Mouse (Mus musculus): ENCODE measurements around the gene Gm49369. TPM values are rescaled to one million over a fixed set of nuclear protein-coding genes. Genes with fewer than 3 reads are reported as not detected.
A peak's percentile ranks its signal among the peaks of the same experiment; 100 is the strongest.
"Not testable (repeated sequence)": the region's sequence is repeated elsewhere in the genome, so short reads cannot be mapped to it uniquely, and the experiment has no call there.

Gm49369 gene
- polyA plus RNA-seq, 1 experiment from 2014 or later: not detected

GRCm38 (mm10) chr7:142409603-142410002, 27.1 kb upstream of the Gm49369 start:
- DNase-seq (no peak), ATAC-seq (ENCODE audit: low read depth) (no peak)
- 73% methylated on average over 3 of the region's 3 CpGs for WGBS (ENCODE audit: insufficient replicate concordance)

GRCm38 (mm10) chr7:142408686-142409085, 26.2 kb upstream of the Gm49369 start:
- Histone ChIP-seq H3K9ac (no peak overlapping the region), H3K27ac (no peak overlapping the region), H3K27me3 (no peaks in the 10 kb centered on the region), H3K9me3 (replicated peaks) (no peaks in the 10 kb centered on the region), H3K4me3 (replicated peaks) (no peak overlapping the region), H3K36me3 (no peaks in the 10 kb centered on the region), H3K4me2 (no peak overlapping the region), H3K4me1 (replicated peaks) (peaks cover 24% of the 10 kb centered on the region)
- 83% methylated on average over 8 of the region's 8 CpGs for WGBS (ENCODE audit: insufficient replicate concordance)
- ATAC-seq (ENCODE audit: low read depth): no peak
- no peak for DNase-seq

More at GRCm38 (mm10) chr7:142409603-142410002, 27.1 kb upstream of the Gm49369 start:
- no peaks in the 10 kb centered on the region for H3K9me3 ChIP-seq (replicated peaks)
- H3K9ac ChIP-seq: no peak overlapping the region
- H3K27ac ChIP-seq: no peak overlapping the region
- peaks cover 24% of the 10 kb centered on the region for H3K4me1 ChIP-seq (replicated peaks)
- H3K4me2 ChIP-seq: no peak overlapping the region
- no peak overlapping the region for H3K4me3 ChIP-seq (replicated peaks)
- H3K36me3 ChIP-seq: no peaks in the 10 kb centered on the region
- H3K27me3 ChIP-seq: no peaks in the 10 kb centered on the region

- H3K36me3 ChIP-seq: no peaks in the 10 kb centered on the region
- no peak overlapping the region for H3K27ac ChIP-seq
- H3K4me1 ChIP-seq (replicated peaks): peaks cover 21% of the 10 kb centered on the region
- WGBS (ENCODE audit: insufficient replicate concordance): 50% methylated on average over 4 of the region's 4 CpGs
- no peaks in the 10 kb centered on the region for H3K9me3 ChIP-seq (replicated peaks)
- ATAC-seq (ENCODE audit: low read depth) (no peak), DNase-seq (no peak)
- H3K4me3 ChIP-seq (replicated peaks): no peak overlapping the region
- H3K27me3 ChIP-seq: no peaks in the 10 kb centered on the region
- H3K9ac ChIP-seq: no peak overlapping the region
- no peak overlapping the region for H3K4me2 ChIP-seq
Measured at GRCm38 (mm10) chr7:142407935-142408334, 25.5 kb upstream of the Gm49369 start.

- not testable (repeated sequence) for H3K9me3 ChIP-seq (replicated peaks); H3K4me2 ChIP-seq; H3K36me3 ChIP-seq; H3K27ac ChIP-seq; H3K9ac ChIP-seq; DNase-seq; ATAC-seq (ENCODE audit: low read depth); H3K27me3 ChIP-seq; H3K4me3 ChIP-seq (replicated peaks)
- peaks cover 19% of the 10 kb centered on the region for H3K4me1 ChIP-seq (replicated peaks)
- 81% methylated on average over 5 of the region's 5 CpGs for WGBS (ENCODE audit: insufficient replicate concordance)
Measured at GRCm38 (mm10) chr7:142405134-142405533, 22.7 kb upstream of the Gm49369 start.

GRCm38 (mm10) chr7:142403591-142403990, 21.1 kb upstream of the Gm49369 start:
- 30% methylated on average over 4 of the region's 4 CpGs for WGBS (ENCODE audit: insufficient replicate concordance)
- H3K9ac ChIP-seq: no peak overlapping the region
- H3K9me3 ChIP-seq (replicated peaks): no peaks in the 10 kb centered on the region
- no peaks in the 10 kb centered on the region for H3K27me3 ChIP-seq
- no peak overlapping the region for H3K4me3 ChIP-seq (replicated peaks)
- ATAC-seq (ENCODE audit: low read depth) (no peak), DNase-seq (no peak)
- no peaks in the 10 kb centered on the region for H3K36me3 ChIP-seq
- no peak overlapping the region for H3K27ac ChIP-seq
- H3K4me2 ChIP-seq: no peak overlapping the region
- H3K4me1 ChIP-seq (replicated peaks): peaks cover 29% of the 10 kb centered on the region

- Histone ChIP-seq H3K4me1 (replicated peaks) (peaks cover 56% of the 10 kb centered on the region), H3K9me3 (replicated peaks) (no peaks in the 10 kb centered on the region), H3K9ac (no peak overlapping the region), H3K36me3 (no peaks in the 10 kb centered on the region), H3K4me3 (replicated peaks) (no peak overlapping the region), H3K27ac (no peak overlapping the region; the same call in 1 of the 2 replicates), H3K27me3 (no peaks in the 10 kb centered on the region), H3K4me2 (no peak overlapping the region)
- ATAC-seq (ENCODE audit: low read depth): no peak
- WGBS (ENCODE audit: insufficient replicate concordance): 74% methylated on average over 7 of the region's 7 CpGs
- DNase-seq: no peak
Measured at GRCm38 (mm10) chr7:142400750-142401142, 18.3 kb upstream of the Gm49369 start.

GRCm38 (mm10) chr7:142400112-142400749, 17.8 kb upstream of the Gm49369 start:
- peaks cover 62% of the 10 kb centered on the region for H3K4me1 ChIP-seq (replicated peaks)
- no peak overlapping the region for H3K9ac ChIP-seq

GRCm38 (mm10) chr7:142399250-142399649, 16.8 kb upstream of the Gm49369 start:
- Histone ChIP-seq H3K9me3 (replicated peaks) (no peaks in the 10 kb centered on the region), H3K4me3 (replicated peaks) (no peak overlapping the region), H3K36me3 (no peaks in the 10 kb centered on the region), H3K9ac (no peak overlapping the region), H3K27ac (peak overlapping the region; percentile 90), H3K27me3 (no peaks in the 10 kb centered on the region), H3K4me2 (no peak overlapping the region), H3K4me1 (replicated peaks) (peaks cover 71% of the 10 kb centered on the region)
- 10% methylated on average over 1 of the region's 1 CpGs for WGBS (ENCODE audit: insufficient replicate concordance)
- ATAC-seq (ENCODE audit: low read depth) (no peak), DNase-seq (no peak)

More at GRCm38 (mm10) chr7:142400112-142400749, 17.8 kb upstream of the Gm49369 start:
- Histone ChIP-seq H3K27ac (no peak overlapping the region; the same call in 1 of the 2 replicates), H3K36me3 (no peaks in the 10 kb centered on the region), H3K9me3 (replicated peaks) (no peaks in the 10 kb centered on the region), H3K4me3 (replicated peaks) (no peak overlapping the region), H3K4me2 (no peak overlapping the region), H3K27me3 (no peaks in the 10 kb centered on the region)
- no peak for DNase-seq
- ATAC-seq (ENCODE audit: low read depth): no peak
- WGBS (ENCODE audit: insufficient replicate concordance): 56% methylated on average over 7 of the region's 7 CpGs

GRCm38 (mm10) chr7:142398052-142398451, 15.6 kb upstream of the Gm49369 start:
- Histone ChIP-seq H3K9me3 (replicated peaks) (no peaks in the 10 kb centered on the region), H3K36me3 (no peaks in the 10 kb centered on the region), H3K4me1 (replicated peaks) (peaks cover 75% of the 10 kb centered on the region), H3K27ac (peak overlapping the region; percentile 90), H3K27me3 (no peaks in the 10 kb centered on the region), H3K4me2 (no peak overlapping the region), H3K9ac (no peak overlapping the region), H3K4me3 (replicated peaks) (no peak overlapping the region)
- DNase-seq (no peak), ATAC-seq (ENCODE audit: low read depth) (no peak)
- WGBS (ENCODE audit: insufficient replicate concordance): 20% methylated on average over 2 of the region's 2 CpGs

- 79% methylated on average over 1 of the region's 1 CpGs for WGBS (ENCODE audit: insufficient replicate concordance)
- H3K27ac ChIP-seq: peak overlapping the region; percentile 90
- DNase-seq (no peak), ATAC-seq (ENCODE audit: low read depth) (no peak)
- no peak overlapping the region for H3K4me3 ChIP-seq (replicated peaks)
- H3K9me3 ChIP-seq (replicated peaks): no peaks in the 10 kb centered on the region
- H3K36me3 ChIP-seq: no peaks in the 10 kb centered on the region
- no peak overlapping the region for H3K4me2 ChIP-seq
- peaks cover 87% of the 10 kb centered on the region for H3K4me1 ChIP-seq (replicated peaks)
- H3K9ac ChIP-seq: peak overlapping the region; percentile 23; the same call in 1 of the 2 replicates
- no peaks in the 10 kb centered on the region for H3K27me3 ChIP-seq
Measured at GRCm38 (mm10) chr7:142396611-142397010, 14.1 kb upstream of the Gm49369 start.

- Histone ChIP-seq H3K27ac (peak overlapping the region; percentile 90), H3K4me1 (replicated peaks) (peaks cover 97% of the 10 kb centered on the region)
- ATAC-seq (ENCODE audit: low read depth): peak; percentile 27
Measured at GRCm38 (mm10) chr7:142395472-142395871, 13.0 kb upstream of the Gm49369 start.

More at GRCm38 (mm10) chr7:142395472-142395871, 13.0 kb upstream of the Gm49369 start:
- no peak overlapping the region for H3K9ac ChIP-seq
- no peak overlapping the region for H3K4me3 ChIP-seq (replicated peaks)
- no peaks in the 10 kb centered on the region for H3K9me3 ChIP-seq (replicated peaks)
- no peaks in the 10 kb centered on the region for H3K36me3 ChIP-seq
- no peaks in the 10 kb centered on the region for H3K27me3 ChIP-seq
- no peak for DNase-seq
- H3K4me2 ChIP-seq: no peak overlapping the region
- WGBS (ENCODE audit: insufficient replicate concordance): 24% methylated on average over 4 of the region's 4 CpGs
